Mouse (Mus musculus) Muller cell, postnatal 12 days (primary cell): Measurements from ENCODE around the gene Phf3.
"Not testable (repeated sequence)": the region's sequence is repeated elsewhere in the genome, so short reads cannot be mapped to it uniquely, and the experiment has no call there.

Source experiments
- DNase-seq: peaks from one replicate; pipeline ENCODE4 v3.0.0-alpha.2; 2015; ENCODE audit errors: inconsistent ontology term

Gene Phf3

DNA sequence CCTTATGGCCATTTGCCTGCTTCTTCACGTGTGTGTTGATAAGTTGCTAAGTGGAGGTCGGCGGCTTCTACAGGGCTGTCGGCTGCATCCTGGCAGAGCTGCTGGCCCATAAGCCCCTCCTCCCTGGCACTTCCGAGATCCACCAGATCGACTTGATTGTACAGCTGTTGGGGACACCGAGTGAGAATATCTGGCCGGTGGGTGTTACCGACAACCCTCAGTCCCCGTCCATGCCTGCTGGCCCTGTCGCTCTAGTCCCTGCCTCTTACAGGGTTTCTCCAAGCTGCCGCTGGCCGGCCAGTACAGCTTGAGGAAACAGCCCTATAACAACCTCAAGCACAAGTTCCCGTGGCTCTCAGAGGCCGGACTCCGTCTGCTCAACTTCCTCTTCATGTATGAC is 103.1 kb downstream of the Phf3 start:
- DNase-seq = not testable (repeated sequence)

DNA sequence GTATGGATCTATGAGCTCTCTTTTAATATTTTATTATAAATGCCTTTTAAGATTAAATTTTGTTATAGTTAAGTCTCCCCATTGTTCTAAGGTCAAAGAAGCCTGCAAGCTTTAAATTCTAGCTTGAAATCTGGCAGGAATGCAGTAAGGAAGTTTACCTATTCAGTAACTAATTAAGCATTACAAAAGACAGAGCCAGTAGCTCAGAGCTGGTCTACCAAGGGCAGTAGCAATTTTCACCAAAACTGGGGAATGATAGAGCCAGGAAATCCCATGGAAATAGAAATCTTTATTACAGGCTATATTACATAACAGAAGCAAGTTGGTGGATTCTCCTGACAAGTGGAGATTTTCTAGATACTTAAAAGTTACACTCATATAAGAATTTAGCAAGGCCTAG is 116.9 kb downstream of the Phf3 start:
- DNase-seq = no peak

DNA sequence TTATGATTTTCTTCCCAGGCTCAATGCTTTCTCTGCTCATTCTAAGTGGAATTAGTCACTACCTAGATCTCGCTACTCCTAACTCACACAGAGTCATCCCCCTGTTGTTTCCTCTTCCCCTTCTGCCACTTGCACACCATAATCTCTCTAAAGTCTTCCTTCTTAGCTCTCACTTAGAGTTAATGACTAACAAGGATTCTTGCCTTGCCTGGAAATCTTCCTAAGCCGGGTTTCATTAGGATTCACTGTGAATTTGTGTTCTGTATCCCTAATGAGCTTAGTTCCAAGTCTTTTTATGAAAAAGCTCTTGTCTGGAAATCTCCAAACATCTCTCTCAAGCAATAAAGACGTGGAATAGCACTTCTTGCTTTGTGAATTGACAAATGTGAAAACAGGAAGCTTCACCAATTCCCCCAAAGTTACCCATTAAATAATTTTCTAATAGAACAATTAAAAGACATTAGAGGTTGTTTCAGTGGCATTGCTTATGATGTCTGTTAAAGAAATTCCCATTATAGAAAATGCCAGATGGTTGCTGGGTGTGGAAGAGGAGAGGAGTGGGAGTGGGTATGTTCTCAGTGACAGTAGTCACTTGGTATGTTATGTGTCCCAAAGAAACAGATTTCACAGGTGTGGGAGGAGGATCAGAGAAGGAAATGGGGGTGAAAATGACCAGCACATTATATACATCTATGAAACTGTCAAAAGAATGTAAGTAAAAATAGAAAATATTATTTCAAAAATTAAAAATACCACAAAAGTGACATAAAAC is 118.1 kb downstream of the Phf3 start:
- DNase-seq = no peak
